Mouse (Mus musculus): ENCODE measurements around the gene Tenm4. TPM values are rescaled to one million over a fixed set of nuclear protein-coding genes. Genes with fewer than 3 reads are reported as not detected.

Tenm4 gene
- polyA plus RNA-seq, 1 experiment from 2014 or later, result 4.5 TPM

GRCm38 (mm10) chr7:96799816-96800215 lies 628.8 kb downstream of the Tenm4 start:
- no peak for DNase-seq (ENCODE audit: low spot score)

GRCm38 (mm10) chr7:96801368-96801767 lies 630.3 kb downstream of the Tenm4 start:
- no peak for DNase-seq (ENCODE audit: low spot score)

DNA sequence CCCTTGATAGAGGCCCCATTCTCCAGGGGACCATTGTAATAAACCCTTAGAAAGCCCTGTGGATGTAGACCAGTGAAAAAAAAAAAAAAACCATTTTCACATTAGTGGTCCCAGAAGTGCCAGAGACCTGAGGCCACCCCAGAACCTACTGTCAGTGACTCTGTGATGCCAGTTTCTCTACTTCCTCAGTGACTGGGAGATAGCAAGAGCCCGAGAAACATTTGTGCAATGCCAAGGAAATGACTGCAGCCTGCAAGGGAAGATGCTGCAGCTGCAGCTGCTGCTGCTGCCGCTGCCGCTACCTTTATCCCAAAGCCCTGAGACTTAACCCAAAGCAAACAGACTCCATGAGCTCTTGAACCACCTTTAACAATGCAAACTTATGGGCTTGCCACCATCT lies 631.2 kb downstream of the Tenm4 start:
- DNase-seq (ENCODE audit: low spot score), result no peak

- no peak for DNase-seq (ENCODE audit: low spot score)
These were observed 635.5 kb downstream of the Tenm4 start for GRCm38 (mm10) chr7:96806561-96806960.

DNA sequence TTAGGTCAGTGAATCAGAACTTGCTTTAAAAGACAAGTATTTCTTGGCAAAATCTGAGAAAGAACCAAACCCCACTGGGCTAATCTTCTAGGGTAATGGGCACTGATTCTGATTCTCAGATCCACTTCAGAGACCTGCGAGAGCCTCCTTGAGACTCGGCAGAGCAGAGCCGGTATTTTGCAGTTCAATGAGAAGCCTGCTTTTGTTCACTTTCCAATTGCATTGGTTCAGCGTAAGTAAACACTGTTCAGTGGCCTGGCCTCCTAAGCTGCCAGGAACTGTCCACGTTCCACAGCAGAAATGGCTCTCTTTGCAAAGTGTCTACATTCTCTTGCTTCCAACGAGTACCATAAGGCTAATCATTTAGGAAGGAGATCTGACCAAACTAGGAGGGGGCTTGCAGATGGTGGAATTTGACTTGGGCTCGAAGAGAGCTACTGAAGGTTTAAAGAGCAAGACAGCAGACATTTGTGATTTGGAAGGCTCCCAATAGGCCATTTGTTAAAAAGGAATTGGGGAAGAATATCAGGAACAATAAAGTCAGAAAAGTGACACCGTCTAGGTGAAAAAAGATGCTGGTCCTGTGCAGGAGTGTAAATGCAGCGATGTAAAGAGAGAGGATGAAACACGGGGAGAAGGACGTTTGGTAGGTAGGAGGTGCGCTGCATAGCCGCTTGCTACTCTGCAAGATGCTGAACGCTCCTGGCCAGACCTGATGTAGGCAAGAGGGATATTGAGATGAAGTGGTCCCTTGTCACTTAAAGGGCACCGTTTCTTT lies 636.4 kb downstream of the Tenm4 start:
- no peak for DNase-seq (ENCODE audit: low spot score)

DNA sequence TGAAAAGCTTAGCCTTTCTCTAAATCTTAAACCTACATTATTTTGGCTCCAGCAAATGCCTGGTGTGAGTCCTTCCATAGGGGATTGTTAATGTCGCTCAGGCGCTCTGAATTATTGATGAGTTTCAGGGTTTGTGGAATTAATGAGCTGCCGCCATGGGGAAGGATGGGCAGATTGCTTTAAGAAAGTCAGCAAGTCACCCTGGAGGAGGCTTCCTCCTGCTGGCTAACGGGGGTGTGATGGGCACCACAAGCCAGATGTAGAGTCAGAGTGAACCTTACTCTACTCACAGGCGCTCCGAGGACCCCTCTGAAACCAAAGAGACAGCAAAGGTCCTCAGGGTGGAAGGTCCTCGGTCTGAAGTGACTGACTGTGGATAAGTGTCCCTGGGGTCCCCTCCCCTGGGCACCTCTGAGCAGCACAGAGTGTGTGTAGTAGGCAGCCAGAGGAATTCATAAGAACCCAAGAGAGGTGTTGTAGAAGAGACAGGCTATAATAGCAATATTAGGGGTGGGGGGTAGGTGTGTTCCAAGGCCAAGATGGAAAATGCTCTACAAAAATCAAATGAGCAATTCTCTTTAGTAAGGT lies 637.1 kb downstream of the Tenm4 start:
- no peak for DNase-seq (ENCODE audit: low spot score)

DNA sequence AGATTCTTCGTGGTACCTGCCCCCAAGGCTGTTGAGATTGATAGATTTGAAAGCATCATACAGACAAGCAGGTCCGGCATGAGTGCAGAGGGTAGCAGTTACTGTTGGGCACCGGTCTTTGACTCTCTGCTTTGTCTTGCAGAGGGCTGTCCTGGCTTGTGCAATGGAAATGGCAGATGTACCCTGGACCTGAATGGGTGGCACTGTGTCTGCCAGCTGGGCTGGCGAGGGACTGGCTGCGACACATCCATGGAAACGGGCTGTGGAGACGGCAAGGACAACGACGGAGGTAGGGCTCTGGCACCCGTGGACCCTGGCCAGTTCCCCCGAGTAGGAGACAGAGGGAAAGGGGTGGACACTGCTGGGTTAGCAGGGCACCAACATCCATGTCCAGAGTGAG lies 640.6 kb downstream of the Tenm4 start:
- no peak for DNase-seq (ENCODE audit: low spot score)

DNA sequence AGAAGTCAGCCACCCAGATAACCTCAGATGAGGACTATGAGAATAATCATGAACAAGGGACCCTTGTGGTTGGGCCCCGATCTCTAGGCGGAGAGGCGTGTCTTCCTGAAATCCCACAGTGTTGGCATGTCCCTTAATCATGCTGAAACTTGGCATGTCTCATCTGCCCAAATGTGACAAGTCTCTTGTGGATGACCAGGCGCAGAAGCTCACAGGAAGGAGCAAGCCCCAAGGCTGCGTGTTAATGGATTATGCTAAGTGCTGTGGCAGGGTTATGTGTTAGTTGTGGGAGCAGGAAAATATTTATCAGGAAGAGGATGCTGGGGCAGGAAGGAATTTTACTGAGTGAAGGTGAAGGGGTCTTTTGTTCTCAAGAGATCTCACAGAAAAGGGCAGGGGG lies 642.0 kb downstream of the Tenm4 start:
- DNase-seq (ENCODE audit: low spot score), result no peak

GRCm38 (mm10) chr7:96813497-96814400 lies 642.7 kb downstream of the Tenm4 start:
- no peak for DNase-seq (ENCODE audit: low spot score)

GRCm38 (mm10) chr7:96814581-96814980 lies 643.5 kb downstream of the Tenm4 start:
- no peak for DNase-seq (ENCODE audit: low spot score)

GRCm38 (mm10) chr7:96817030-96817674 lies 646.1 kb downstream of the Tenm4 start:
- no peak for DNase-seq (ENCODE audit: low spot score)

DNA sequence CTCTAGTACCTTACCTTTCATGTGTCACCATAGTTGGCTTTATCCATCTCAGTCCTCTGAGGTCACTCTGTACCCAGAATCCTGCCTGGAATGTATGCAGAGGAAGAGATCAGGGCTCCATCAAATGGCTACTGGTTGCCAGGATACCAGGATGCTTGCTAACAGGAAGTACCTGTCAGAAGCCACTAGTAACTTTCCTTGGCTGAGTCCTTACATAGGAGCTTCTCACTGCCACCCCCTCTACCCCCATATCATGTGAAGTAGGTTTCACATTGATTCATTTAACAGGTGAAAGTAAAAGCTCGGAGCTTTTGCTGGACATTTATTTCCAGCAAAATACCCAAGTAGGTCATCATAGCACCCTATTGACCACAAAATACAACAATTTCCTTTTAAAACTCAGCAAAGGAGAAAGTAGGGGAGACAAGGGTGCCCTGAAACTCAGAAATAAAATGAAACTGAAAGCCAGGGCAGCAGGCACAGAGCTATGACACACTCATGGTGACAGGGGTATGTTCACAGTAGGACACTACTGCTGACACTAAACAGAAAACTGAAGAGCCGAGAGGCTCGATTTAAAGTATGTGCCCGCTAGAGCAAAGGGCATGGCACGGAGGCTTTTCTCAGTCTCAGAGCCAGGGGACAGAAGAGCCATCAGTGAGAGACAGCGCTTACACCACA lies 647.3 kb downstream of the Tenm4 start:
- DNase-seq (ENCODE audit: low spot score), result no peak

DNA sequence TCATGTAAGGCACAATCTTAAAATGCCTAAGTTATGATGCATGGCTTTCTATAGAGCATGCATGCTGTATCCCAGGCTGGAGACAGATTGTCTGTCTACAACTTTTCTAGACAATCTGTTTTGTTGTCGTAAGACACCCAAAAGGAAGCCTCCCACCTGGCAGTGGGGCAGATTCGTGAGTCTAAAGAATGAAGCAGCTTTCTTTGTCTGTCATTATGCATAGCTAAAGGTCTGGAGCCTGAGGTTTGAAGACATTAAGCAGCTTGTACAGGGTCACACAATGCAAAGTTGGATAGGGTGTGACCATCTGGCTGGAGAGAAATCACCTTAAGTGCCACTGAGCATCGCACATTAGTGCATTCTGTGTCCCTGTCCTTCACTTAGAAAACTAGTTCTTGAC lies 648.5 kb downstream of the Tenm4 start:
- DNase-seq (ENCODE audit: low spot score), result no peak

GRCm38 (mm10) chr7:96820343-96820742 lies 649.3 kb downstream of the Tenm4 start:
- DNase-seq (ENCODE audit: low spot score), result no peak

DNA sequence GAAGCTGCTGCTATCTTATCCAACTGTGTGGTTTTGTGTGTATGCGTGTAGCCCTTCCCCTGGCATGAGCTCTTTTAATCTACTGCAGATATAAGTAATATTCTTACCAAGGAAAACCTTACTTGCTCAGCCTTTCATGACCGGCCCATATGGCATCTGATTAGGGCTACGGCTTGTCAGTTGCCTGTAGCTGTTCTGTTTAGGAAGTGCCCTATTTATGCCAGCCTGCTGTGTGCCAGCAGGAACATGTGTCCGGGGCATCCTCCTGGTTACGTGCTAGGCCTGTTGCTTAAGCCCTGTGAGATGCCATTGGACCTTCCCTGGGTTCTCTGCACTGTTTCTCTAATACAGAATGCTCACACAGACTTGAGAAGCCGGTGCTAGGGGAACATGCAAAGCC lies 655.1 kb downstream of the Tenm4 start:
- DNase-seq (ENCODE audit: low spot score), result no peak

GRCm38 (mm10) chr7:96826672-96827071 lies 655.6 kb downstream of the Tenm4 start:
- no peak for DNase-seq (ENCODE audit: low spot score)

GRCm38 (mm10) chr7:96832551-96832950 lies 661.5 kb downstream of the Tenm4 start:
- DNase-seq (ENCODE audit: low spot score), result no peak

GRCm38 (mm10) chr7:96833012-96833411 lies 662.0 kb downstream of the Tenm4 start:
- no peak for DNase-seq (ENCODE audit: low spot score)

DNA sequence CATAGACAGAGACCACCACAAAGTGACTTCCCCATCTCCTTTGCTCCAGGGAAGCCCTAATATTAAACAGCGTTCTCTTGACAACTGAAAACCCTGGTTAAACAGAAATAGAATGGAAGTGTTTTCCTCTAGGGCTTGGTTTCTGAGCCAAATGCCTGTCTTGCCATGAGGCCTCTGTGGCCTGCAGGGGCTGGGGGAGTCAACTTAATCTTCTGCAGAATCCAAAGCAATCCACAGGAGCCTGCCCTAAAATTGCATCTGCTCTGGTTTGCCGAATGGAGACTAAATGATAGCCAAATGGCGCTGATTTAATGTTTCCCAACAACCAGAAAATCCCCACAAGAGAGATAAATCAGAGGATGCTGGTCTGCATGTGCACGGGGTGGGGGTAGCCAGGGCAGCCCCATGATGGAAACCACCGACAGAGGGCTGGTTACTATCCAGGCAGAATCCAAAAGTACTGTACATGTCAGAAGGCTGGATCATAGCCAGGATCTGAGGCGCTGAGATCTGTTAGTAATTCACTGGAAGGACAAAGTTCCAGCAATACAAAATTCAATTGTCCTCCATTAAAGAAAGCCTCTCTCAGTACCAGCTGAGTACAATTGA lies 663.7 kb downstream of the Tenm4 start:
- DNase-seq (ENCODE audit: low spot score), result no peak

GRCm38 (mm10) chr7:96835313-96835712 lies 664.3 kb downstream of the Tenm4 start:
- no peak for DNase-seq (ENCODE audit: low spot score)

All from thymus, postnatal 0 days (tissue).